Mouse (Mus musculus) forebrain, embryonic 16.5 days (tissue): Measurements from ENCODE around the gene Rnf126. TPM values are rescaled to one million over a fixed set of nuclear protein-coding genes. Genes with fewer than 3 reads are reported as not detected.

ENCODE experiments used
- ATAC-seq: fragments of 200-750 bp; cut with Nextera tagmentation; 2 replicates; pipeline ENCODE4 v1.8.0; 2017; ENCODE audit warnings: mild to moderate bottlenecking, moderate library complexity
- H3K27ac ChIP-seq: fragments of 300-500 bp; sonication (generic); 2 replicates; pipeline ENCODE4 v1.5.1; 2014; ENCODE audit warnings: low read length, control low read depth
- H3K27me3 ChIP-seq: fragments of 300-500 bp; sonication (generic); replicated peaks from 2 replicates; pipeline ENCODE4 v1.6.1; 2014; ENCODE audit warnings: low read length; ENCODE audit not compliant: control insufficient read depth, insufficient read depth
- H3K36me3 ChIP-seq: fragments of 300-500 bp; sonication (generic); 2 replicates; pipeline ENCODE4 v1.6.1; 2014; ENCODE audit not compliant: control insufficient read depth, insufficient read depth
- H3K4me1 ChIP-seq: fragments of 300-500 bp; sonication (generic); replicated peaks from 2 replicates; pipeline ENCODE4 v1.6.1; 2014; ENCODE audit warnings: low read length; ENCODE audit not compliant: control insufficient read depth, insufficient read depth
- H3K4me2 ChIP-seq: fragments of 300-500 bp; sonication (generic); 2 replicates; pipeline ENCODE4 v1.6.1; 2014; ENCODE audit warnings: mild to moderate bottlenecking, low read length, control low read depth
- H3K4me3 ChIP-seq: fragments of 300-500 bp; sonication (generic); replicated peaks from 2 replicates; pipeline ENCODE4 v1.5.1; 2014; ENCODE audit warnings: mild to moderate bottlenecking, low read length, control low read depth
- H3K9ac ChIP-seq: fragments of 300-500 bp; sonication (generic); replicated peaks from 2 replicates; pipeline ENCODE4 v1.6.1; 2014; ENCODE audit warnings: low read depth, low read length, control low read depth
- H3K9me3 ChIP-seq: fragments of 300-500 bp; sonication (generic); 2 replicates; pipeline ENCODE4 v1.6.1; 2016; ENCODE audit warnings: low read length; ENCODE audit not compliant: control insufficient read depth
- whole genome bisulfite sequencing: fragments of 180-500 bp; shearing (Covaris S2); extraction: QIAGEN DNeasy Blood & Tissue Kit; methylation state at CpG from one replicate; pipeline ENCODE4 v1.1.7; 2014; 5-methylcytosine and 5-hydroxymethylcytosine counted together
- polyA plus RNA-seq: library from polyadenylated mRNA; unstranded; fragments of >200 nt; fragmentation: Nextera tagmentation; extraction: Ambion mirVana; gene quantifications from 2 replicates; pipeline ENCODE4 v1.2.1, GENCODE M21; 2015

The Rnf126 gene
- polyA plus RNA-seq, 1 experiment from 2014 or later = 87.2 TPM

DNA sequence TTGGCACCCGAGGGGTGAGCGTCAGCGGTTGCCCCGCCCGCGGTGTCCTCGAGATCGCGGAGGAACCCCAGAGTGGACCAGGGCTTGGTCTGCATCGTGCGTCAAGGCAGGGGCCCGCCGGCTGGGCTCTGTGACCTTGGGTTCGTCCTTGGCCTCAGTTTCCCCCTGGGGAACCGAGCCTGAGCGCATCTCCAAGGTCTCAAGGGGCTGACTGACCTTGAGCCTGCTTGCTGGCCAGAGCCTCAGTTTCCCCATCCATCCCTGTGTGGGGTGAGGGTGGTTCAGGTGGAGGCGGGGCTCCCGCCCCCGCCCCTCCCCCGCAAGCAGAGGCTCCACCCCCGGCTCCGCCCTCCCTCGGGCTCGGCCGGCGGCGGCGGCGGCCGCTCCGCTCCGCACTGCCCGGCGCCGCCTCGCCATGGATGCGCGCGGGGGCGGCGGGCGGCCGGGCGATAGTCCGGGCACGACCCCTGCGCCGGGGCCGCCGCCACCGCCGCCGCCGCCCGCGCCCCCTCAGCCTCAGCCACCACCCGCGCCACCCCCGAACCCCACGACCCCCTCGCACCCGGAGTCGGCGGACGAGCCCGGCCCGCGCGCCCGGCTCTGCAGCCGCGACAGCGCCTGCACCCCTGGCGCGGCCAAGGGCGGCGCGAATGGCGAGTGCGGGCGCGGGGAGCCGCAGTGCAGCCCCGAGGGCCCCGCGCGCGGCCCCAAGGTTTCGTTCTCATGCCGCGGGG is 50.3 kb downstream of the Rnf126 start, which contains the start of gene Hcn2:
Gene Hcn2 (plus strand): TSS at position 381 of the 734 bp plus-strand sequence.
- WGBS = 3% methylated on average over 30 of the region's 91 CpGs
- peaks cover 34% of the 10 kb centered on the region for H3K27me3 ChIP-seq
- H3K27ac ChIP-seq = no peak within 1 kb of the TSS
- peak within 1 kb of the TSS; percentile 91 for H3K4me2 ChIP-seq
- ATAC-seq = peak; percentile 63
- H3K4me3 ChIP-seq = peak within 1 kb of the TSS; percentile 72
- peak within 1 kb of the TSS; percentile 71 for H3K9ac ChIP-seq
- H3K4me1 ChIP-seq = peaks cover 13% of the 10 kb centered on the region
- no peaks in the 10 kb centered on the region for H3K9me3 ChIP-seq
- H3K36me3 ChIP-seq = no peaks in the 10 kb centered on the region

DNA sequence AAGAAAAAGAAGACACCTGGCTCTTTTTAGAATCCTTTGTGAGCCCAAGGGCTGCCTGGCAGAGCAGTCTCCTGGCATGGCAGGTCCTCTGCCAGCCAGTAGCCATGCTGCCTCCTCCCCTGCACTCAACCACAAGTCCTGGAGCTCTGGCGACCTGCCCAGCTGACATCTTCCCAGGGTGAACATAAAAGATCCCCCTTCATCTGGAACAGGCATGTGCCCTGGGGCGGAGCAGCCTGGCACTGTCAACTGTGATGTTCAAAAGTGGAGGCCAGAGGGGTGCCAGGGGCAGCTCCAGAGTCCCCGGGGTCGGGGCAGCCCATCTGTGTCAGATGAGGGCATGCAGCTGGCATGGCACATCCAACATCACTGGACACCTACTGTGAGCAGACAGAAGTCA is 51.8 kb downstream of the Rnf126 start:
- Histone ChIP-seq H3K27me3 (peaks cover 34% of the 10 kb centered on the region), H3K9ac (no peak overlapping the region), H3K36me3 (peaks cover 7% of the 10 kb centered on the region), H3K27ac (no peak overlapping the region), H3K4me3 (no peak overlapping the region), H3K9me3 (no peaks in the 10 kb centered on the region), H3K4me2 (no peak overlapping the region), H3K4me1 (peaks cover 13% of the 10 kb centered on the region)
- WGBS = 59% methylated on average over 4 of the region's 4 CpGs
- no peak for ATAC-seq

DNA sequence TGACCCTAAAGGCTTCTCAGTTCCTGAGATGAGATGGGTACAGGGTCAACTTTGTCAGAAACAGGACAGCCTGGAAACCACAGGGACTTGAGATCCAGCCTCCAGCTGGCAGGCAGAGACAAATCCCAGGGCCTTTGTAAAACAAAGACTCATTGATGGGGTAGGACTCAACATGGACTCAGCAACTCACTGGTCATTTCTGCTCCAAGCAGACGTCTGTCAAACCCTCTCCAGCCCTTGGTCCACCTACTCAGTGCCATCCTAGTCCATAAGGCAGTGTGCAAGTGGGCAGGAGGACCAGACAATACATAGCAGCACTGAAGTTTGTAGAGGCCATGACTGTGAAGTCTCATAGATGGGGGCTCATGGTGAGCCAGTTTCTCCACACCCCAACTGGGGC is 53.6 kb downstream of the Rnf126 start:
- no peak for ATAC-seq
- WGBS = 32% methylated on average over 1 of the region's 1 CpGs
- H3K4me2 ChIP-seq = no peak overlapping the region

DNA sequence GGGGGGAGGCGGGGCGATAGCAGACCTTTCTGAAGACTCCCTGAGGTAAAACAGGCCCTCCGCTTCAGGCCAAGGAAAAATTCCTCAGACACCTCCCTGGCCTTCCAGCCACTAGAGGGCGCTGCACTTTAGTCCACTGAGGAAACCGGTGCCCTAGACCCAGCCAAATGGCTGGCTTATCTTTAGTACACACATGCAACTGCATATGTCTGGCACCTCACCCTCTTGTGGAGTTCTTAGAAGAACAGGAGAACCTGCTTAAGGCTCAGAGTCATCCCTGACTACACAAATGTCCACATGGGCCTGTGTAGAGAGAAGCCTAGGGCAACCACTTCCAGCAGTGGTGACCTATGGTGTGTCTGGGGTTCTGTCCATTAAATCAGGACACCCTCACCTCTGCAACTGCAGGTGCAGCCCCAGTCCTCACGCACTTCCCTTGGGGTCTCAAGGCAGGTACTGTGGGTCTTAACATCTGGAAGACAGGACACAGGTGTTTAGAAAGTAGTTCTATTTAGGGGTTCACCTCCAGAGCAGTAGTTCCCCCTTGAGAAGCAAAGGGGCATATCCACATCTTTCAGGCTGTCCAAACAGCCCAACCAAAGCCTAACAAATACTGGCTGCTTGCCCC is 54.1 kb downstream of the Rnf126 start:
- peak; percentile 7; the same call in 1 of the 2 replicates for ATAC-seq
- 11% methylated on average over 6 of the region's 6 CpGs for WGBS

More for the DNA sequence above, 53.6 kb downstream of the Rnf126 start:
- H3K9me3 ChIP-seq = no peaks in the 10 kb centered on the region
- peaks cover 7% of the 10 kb centered on the region for H3K36me3 ChIP-seq
- H3K4me3 ChIP-seq = no peak overlapping the region
- H3K27ac ChIP-seq = no peak overlapping the region
- H3K9ac ChIP-seq = no peak overlapping the region
- peaks cover 30% of the 10 kb centered on the region for H3K27me3 ChIP-seq
- H3K4me1 ChIP-seq = peaks cover 13% of the 10 kb centered on the region

GRCm38 (mm10) chr10:79712029-79712428 is 54.7 kb downstream of the Rnf126 start:
- 0 out of 2 replicates have a peak, but pooled peaks have one; percentile 1 for ATAC-seq
- WGBS = 90% methylated on average over 1 of the region's 1 CpGs
- H3K4me3 ChIP-seq = no peak overlapping the region
- H3K4me2 ChIP-seq = no peak overlapping the region
- no peak overlapping the region for H3K9ac ChIP-seq
- peaks cover 7% of the 10 kb centered on the region for H3K36me3 ChIP-seq
- H3K27ac ChIP-seq = no peak overlapping the region
- H3K4me1 ChIP-seq = peaks cover 9% of the 10 kb centered on the region
- H3K27me3 ChIP-seq = peaks cover 19% of the 10 kb centered on the region
- no peaks in the 10 kb centered on the region for H3K9me3 ChIP-seq

More for the DNA sequence above, 54.1 kb downstream of the Rnf126 start:
- Histone ChIP-seq H3K4me3 (no peak overlapping the region), H3K9me3 (no peaks in the 10 kb centered on the region), H3K4me2 (no peak overlapping the region), H3K36me3 (peaks cover 7% of the 10 kb centered on the region), H3K4me1 (peaks cover 11% of the 10 kb centered on the region), H3K9ac (no peak overlapping the region), H3K27me3 (peaks cover 25% of the 10 kb centered on the region), H3K27ac (no peak overlapping the region)

GRCm38 (mm10) chr10:79709307-79709706 is 57.4 kb downstream of the Rnf126 start:
- H3K27ac ChIP-seq = no peak overlapping the region
- no peak overlapping the region for H3K9ac ChIP-seq
- no peak overlapping the region for H3K4me2 ChIP-seq
- WGBS = 90% methylated on average over 7 of the region's 7 CpGs
- no peak for ATAC-seq
- no peak overlapping the region for H3K4me3 ChIP-seq
- no peaks in the 10 kb centered on the region for H3K9me3 ChIP-seq
- no peaks in the 10 kb centered on the region for H3K27me3 ChIP-seq
- peaks cover 7% of the 10 kb centered on the region for H3K36me3 ChIP-seq
- H3K4me1 ChIP-seq = peaks cover 26% of the 10 kb centered on the region

DNA sequence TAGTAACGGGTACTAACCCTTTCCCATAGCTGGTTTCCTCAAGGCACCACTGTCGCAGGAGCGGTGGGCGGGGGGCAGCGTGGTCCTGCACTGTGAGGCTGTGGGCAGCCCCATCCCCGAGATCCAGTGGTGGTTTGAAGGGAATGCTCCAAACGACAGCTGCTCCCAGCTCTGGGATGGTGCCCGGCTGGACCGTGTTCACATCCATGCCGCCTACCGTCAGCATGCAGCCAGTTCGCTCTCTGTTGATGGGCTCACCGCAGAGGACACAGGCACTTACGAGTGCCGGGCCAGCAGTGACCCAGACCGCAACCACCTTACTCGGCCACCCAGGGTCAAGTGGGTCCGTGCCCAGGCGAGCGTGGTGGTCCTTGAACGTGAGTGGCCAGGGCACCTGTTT is 58.1 kb downstream of the Rnf126 start:
- Histone ChIP-seq H3K36me3 (peaks cover 7% of the 10 kb centered on the region), H3K9ac (no peak overlapping the region), H3K9me3 (no peaks in the 10 kb centered on the region), H3K27ac (no peak overlapping the region), H3K4me1 (peaks cover 28% of the 10 kb centered on the region), H3K27me3 (no peaks in the 10 kb centered on the region), H3K4me2 (no peak overlapping the region), H3K4me3 (no peak overlapping the region)
- WGBS = 90% methylated on average over 21 of the region's 21 CpGs
- no peak for ATAC-seq

Other genes starting within 250 kb of the Rnf126 start
- 9.0 and 11.6 TPM in 2 replicates for gene Plpp2, start 233.2 kb downstream of the Rnf126 start, polyA plus RNA-seq
- 59.8 and 68.5 TPM in 2 replicates for gene Mier2, start 211.8 kb downstream of the Rnf126 start, polyA plus RNA-seq
- gene Theg, start 179.6 kb downstream of the Rnf126 start, polyA plus RNA-seq = not detected in 2 replicates
- gene C2cd4c, start 152.9 kb downstream of the Rnf126 start, polyA plus RNA-seq = 0.25 and 0.32 TPM in 2 replicates
- 12.3 and 16.0 TPM in 2 replicates for gene Shc2, start 129.0 kb downstream of the Rnf126 start, polyA plus RNA-seq
- gene Odf3l2, start 121.2 kb downstream of the Rnf126 start, polyA plus RNA-seq = 0.28 TPM in 1 of 2 replicates, not detected in the other
- 0.57 and 1.0 TPM in 2 replicates for gene Madcam1, start 102.4 kb downstream of the Rnf126 start, polyA plus RNA-seq
- 75.9 and 76.6 TPM in 2 replicates for gene Tpgs1, start 97.6 kb downstream of the Rnf126 start, polyA plus RNA-seq
- 61.1 and 71.1 TPM in 2 replicates for gene Cdc34, start 84.8 kb downstream of the Rnf126 start, polyA plus RNA-seq
- gene Gzmm, start 77.9 kb downstream of the Rnf126 start, polyA plus RNA-seq = 1.7 and 1.8 TPM in 2 replicates
- 726 and 729 TPM in 2 replicates for gene Bsg, start 62.5 kb downstream of the Rnf126 start, polyA plus RNA-seq
- 0.39 and 0.52 TPM in 2 replicates for gene Hcn2, start 50.3 kb downstream of the Rnf126 start, polyA plus RNA-seq
- 47.1 and 50.0 TPM in 2 replicates for gene Polrmt, start 20.4 kb downstream of the Rnf126 start, polyA plus RNA-seq
- 0.25 and 0.73 TPM in 2 replicates for gene Fgf22, start 11.9 kb downstream of the Rnf126 start, polyA plus RNA-seq
- 1.1 and 1.4 TPM in 2 replicates for gene Fstl3, start 10.3 kb upstream of the Rnf126 start, polyA plus RNA-seq
- gene Prss57, start 24.0 kb upstream of the Rnf126 start, polyA plus RNA-seq = 0.36 and 0.62 TPM in 2 replicates
- 327 and 349 TPM in 2 replicates for gene Palm, start 26.6 kb upstream of the Rnf126 start, polyA plus RNA-seq
- 0.48 and 1.2 TPM in 2 replicates for gene Misp, start 54.0 kb upstream of the Rnf126 start, polyA plus RNA-seq
- gene Ptbp1, start 87.5 kb upstream of the Rnf126 start, polyA plus RNA-seq = 98.3 and 107 TPM in 2 replicates
- gene Prtn3, start 107.5 kb upstream of the Rnf126 start, polyA plus RNA-seq = 12.4 and 15.3 TPM in 2 replicates
- 415 and 495 TPM in 2 replicates for gene Plppr3, start 107.7 kb upstream of the Rnf126 start, polyA plus RNA-seq
- not detected in 2 replicates for gene Elane, start 119.3 kb upstream of the Rnf126 start, polyA plus RNA-seq
- not detected in 2 replicates for gene Cfd, start 123.9 kb upstream of the Rnf126 start, polyA plus RNA-seq
- 53.8 and 54.0 TPM in 2 replicates for gene Med16, start 142.0 kb upstream of the Rnf126 start, polyA plus RNA-seq
- gene Gm26602, start 143.9 kb upstream of the Rnf126 start, polyA plus RNA-seq = 17.7 and 36.3 TPM in 2 replicates
- gene Kiss1r, start 150.0 kb upstream of the Rnf126 start, polyA plus RNA-seq = 2.7 and 3.6 TPM in 2 replicates
- gene R3hdm4, start 154.3 kb upstream of the Rnf126 start, polyA plus RNA-seq = 289 and 309 TPM in 2 replicates
- gene Arid3a, start 160.1 kb upstream of the Rnf126 start, polyA plus RNA-seq = 2.4 and 3.5 TPM in 2 replicates
- gene Wdr18, start 193.2 kb upstream of the Rnf126 start, polyA plus RNA-seq = 81.8 and 97.7 TPM in 2 replicates
- gene Grin3b, start 203.8 kb upstream of the Rnf126 start, polyA plus RNA-seq = 0.29 and 0.60 TPM in 2 replicates
- 12.3 and 12.8 TPM in 2 replicates for gene Tmem259, start 217.4 kb upstream of the Rnf126 start, polyA plus RNA-seq
- gene Cnn2, start 221.6 kb upstream of the Rnf126 start, polyA plus RNA-seq = 30.5 and 31.3 TPM in 2 replicates
- gene Abca7, start 229.5 kb upstream of the Rnf126 start, polyA plus RNA-seq = 3.9 and 4.7 TPM in 2 replicates
- gene Arhgap45, start 249.7 kb upstream of the Rnf126 start, polyA plus RNA-seq = 1.2 and 1.8 TPM in 2 replicates